Mouse (Mus musculus) embryonic fibroblast, embryonic 13.5 days (primary cell): ENCODE data around the gene Avpi1.

ENCODE experiments used
- CTCF ChIP-seq: IDR thresholded peaks from 2 replicates; pipeline ENCODE4 v1.5.1; 2011; ENCODE audit warnings: mild to moderate bottlenecking, control low read depth, low read length, moderate library complexity, borderline replicate concordance; ENCODE audit not compliant: insufficient read depth
- POLR2A ChIP-seq: IDR thresholded peaks from 2 replicates; pipeline ENCODE4 v1.6.1; 2011; ENCODE audit warnings: low read depth, mild to moderate bottlenecking, control low read depth, low read length, moderate library complexity

DNA sequence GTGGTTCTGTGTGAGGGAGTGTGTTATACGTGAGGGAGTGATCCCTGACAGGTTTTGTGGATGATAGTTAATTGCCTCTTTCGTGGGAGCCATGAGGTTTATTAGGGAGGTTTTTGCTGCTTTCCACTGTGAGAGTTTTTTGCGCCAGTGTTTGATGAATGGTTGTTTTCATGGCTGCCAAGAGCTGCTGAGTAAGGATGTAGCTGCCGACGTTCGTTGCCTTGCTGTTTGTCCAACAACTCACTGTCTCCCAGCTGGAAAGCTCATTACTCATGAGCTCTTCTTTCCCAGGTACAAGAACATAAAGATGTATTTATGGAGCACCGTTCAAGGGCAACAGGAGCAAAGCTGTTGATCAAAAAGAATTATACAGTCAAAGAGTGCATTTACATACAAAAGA is 35.3 kb upstream of the Avpi1 start:
- TF ChIP-seq CTCF (no peak), POLR2A (no peak)
